ENCODE assay signal across 9 mouse cellular contexts in the genomic region with DNA sequence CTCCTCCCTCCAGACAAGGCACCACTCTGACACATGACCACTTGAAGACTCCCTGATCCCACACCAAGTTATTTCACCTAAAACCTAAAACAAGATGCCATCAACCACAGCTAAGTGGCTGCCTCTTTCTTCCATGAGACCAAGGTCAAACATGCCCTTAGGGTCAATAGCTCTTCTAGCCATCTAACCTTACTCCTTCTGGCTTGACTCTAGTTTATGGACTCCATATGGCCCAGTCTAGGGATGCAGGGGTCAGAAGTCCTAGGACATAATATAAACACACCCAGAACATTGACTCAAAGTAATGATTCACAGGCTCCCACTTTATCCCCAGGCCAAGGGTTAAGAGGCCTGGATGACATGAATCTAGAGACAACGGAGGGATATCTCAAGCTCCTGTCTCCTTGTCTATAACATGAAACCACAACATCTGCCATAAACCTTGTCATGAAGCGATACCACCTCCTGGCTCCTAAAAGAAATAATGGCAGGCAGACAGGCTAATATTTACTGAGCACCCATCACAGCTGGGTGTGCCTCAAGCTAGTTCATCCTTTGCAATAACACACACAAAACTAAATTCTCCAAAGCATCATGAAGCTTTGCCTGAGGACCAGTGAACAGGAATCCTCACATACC.
A peak's percentile ranks its signal among the peaks of the same experiment; 100 is the strongest.
DNase-seq lines count a peak whose midpoint lies in the region; ATAC-seq and TF ChIP-seq lines count a peak whose summit lies in the region.
"Had no signal": no experiment of that assay in that cellular context is flagged by ENCODE, and none has a peak within 500 bp of the region (broad histone marks: within the 10 kb centered on the region; RNA-seq: fewer than 3 reads in every experiment).

No protein-coding gene starts in this region.

- TF ChIP-seq POLR2A in bone marrow, adult 2 months (IDR thresholded peaks at IDR 0.05; ENCODE audit: borderline replicate concordance, control insufficient read depth, low read depth, low read length): no peak

- peaks cover 2% of the 10 kb centered on the region; the same call in 1 of the 2 replicates for H3K36me3 ChIP-seq in hindbrain, embryonic 10.5 days
- no peaks in the 10 kb centered on the region for H3K36me3 ChIP-seq in hindbrain, embryonic 11.5 days (ENCODE audit: control insufficient read depth, insufficient read depth, low read length)
- H3K36me3 ChIP-seq in embryonic facial prominence, embryonic 10.5 days (replicated peaks): peaks cover 20% of the 10 kb centered on the region
- H3K36me3 ChIP-seq in liver, embryonic 11.5 days (ENCODE audit: control insufficient read depth, insufficient read depth, low read length): no peaks in the 10 kb centered on the region; the same call in 1 of the 2 replicates

- no peak overlapping the region for H3K4me3 ChIP-seq in hindbrain, embryonic 10.5 days
- no peak overlapping the region for H3K4me3 ChIP-seq in hindbrain, embryonic 11.5 days (ENCODE audit: low read depth, low read length)
- peak overlapping the region; percentile 14 for H3K4me3 ChIP-seq in bone marrow, adult 2 months (replicated peaks; ENCODE audit: control insufficient read depth, low read depth, low read length)
- no peak overlapping the region for H3K4me3 ChIP-seq in embryonic facial prominence, embryonic 10.5 days
- H3K4me3 ChIP-seq in liver, embryonic 11.5 days (ENCODE audit: low read depth, low read length): peak overlapping the region; percentile 18
- H3K4me3 ChIP-seq: forebrain, embryonic 13.5 days had no signal

- 77% methylated on average over 2 of the region's 2 CpGs for WGBS in hindbrain, embryonic 10.5 days
- 73% methylated on average over 2 of the region's 2 CpGs for WGBS in hindbrain, embryonic 11.5 days
- WGBS in bone marrow, adult 2 months: 62% methylated on average over 2 of the region's 2 CpGs
- 54% methylated on average over 2 of the region's 2 CpGs for WGBS in embryonic facial prominence, embryonic 10.5 days
- 29% methylated on average over 2 of the region's 2 CpGs for WGBS in liver, embryonic 11.5 days

- H3K27me3 ChIP-seq in hindbrain, embryonic 10.5 days (ENCODE audit: insufficient read depth, poor library complexity, severe bottlenecking): no peaks in the 10 kb centered on the region
- H3K27me3 ChIP-seq in hindbrain, embryonic 11.5 days (ENCODE audit: control insufficient read depth, insufficient read depth, low read length): no peaks in the 10 kb centered on the region
- H3K27me3 ChIP-seq in embryonic facial prominence, embryonic 10.5 days (replicated peaks; ENCODE audit: low read depth, poor library complexity, severe bottlenecking): no peaks in the 10 kb centered on the region
- no peaks in the 10 kb centered on the region for H3K27me3 ChIP-seq in liver, embryonic 11.5 days (replicated peaks; ENCODE audit: control insufficient read depth, insufficient read depth, low read length)
- H3K27me3 ChIP-seq: forebrain, embryonic 13.5 days had no signal

- no peak overlapping the region for H3K9ac ChIP-seq in hindbrain, embryonic 11.5 days (ENCODE audit: low read depth, low read length)
- peak overlapping the region; percentile 5; the same call in 1 of the 2 replicates for H3K9ac ChIP-seq in liver, embryonic 11.5 days (ENCODE audit: low read depth, low read length)
- H3K9ac ChIP-seq: forebrain, embryonic 13.5 days had no signal

- H3K9me3 ChIP-seq in hindbrain, embryonic 10.5 days: no peaks in the 10 kb centered on the region
- no peaks in the 10 kb centered on the region for H3K9me3 ChIP-seq in hindbrain, embryonic 11.5 days (ENCODE audit: control insufficient read depth, low read length)
- no peaks in the 10 kb centered on the region for H3K9me3 ChIP-seq in embryonic facial prominence, embryonic 10.5 days
- no peaks in the 10 kb centered on the region for H3K9me3 ChIP-seq in liver, embryonic 11.5 days (ENCODE audit: control insufficient read depth, low read length)
- H3K9me3 ChIP-seq: forebrain, embryonic 13.5 days had no signal

- peak overlapping the region; percentile 69; the same call in 1 of the 2 replicates for H3K27ac ChIP-seq in hindbrain, embryonic 10.5 days
- H3K27ac ChIP-seq in hindbrain, embryonic 11.5 days (ENCODE audit: low read depth, low read length): no peak overlapping the region
- H3K27ac ChIP-seq in bone marrow, adult 2 months (ENCODE audit: control insufficient read depth, insufficient read depth, low read depth, low read length, poor library complexity): peak overlapping the region; percentile 20
- peak overlapping the region; percentile 83 for H3K27ac ChIP-seq in embryonic facial prominence, embryonic 10.5 days (replicated peaks)
- H3K27ac ChIP-seq in liver, embryonic 11.5 days (ENCODE audit: low read depth, low read length): peak overlapping the region; percentile 32; the same call in 1 of the 2 replicates
- H3K27ac ChIP-seq: forebrain, embryonic 13.5 days had no signal

- H3K4me1 ChIP-seq in hindbrain, embryonic 10.5 days (replicated peaks): peaks cover 47% of the 10 kb centered on the region
- H3K4me1 ChIP-seq in hindbrain, embryonic 11.5 days (replicated peaks; ENCODE audit: control insufficient read depth, insufficient read depth, low read length): peaks cover 4% of the 10 kb centered on the region; the same call in 1 of the 2 replicates
- peaks cover 2% of the 10 kb centered on the region; the same call in 1 of the 2 replicates for H3K4me1 ChIP-seq in bone marrow, adult 2 months (ENCODE audit: control insufficient read depth, insufficient read depth, low read length)
- peaks cover 55% of the 10 kb centered on the region for H3K4me1 ChIP-seq in embryonic facial prominence, embryonic 10.5 days
- H3K4me1 ChIP-seq in liver, embryonic 11.5 days (replicated peaks; ENCODE audit: control insufficient read depth, insufficient read depth, low read length): peaks cover 38% of the 10 kb centered on the region

- no peak for TF ChIP-seq CTCF in bone marrow, adult 2 months (IDR thresholded peaks at IDR 0.05; ENCODE audit: control insufficient read depth, insufficient read depth, low read length)

- DNase-seq in hindbrain, embryonic 10.5 days (ENCODE audit: low spot score): no peak
- DNase-seq in hindbrain, embryonic 11.5 days (ENCODE audit: low spot score): no peak
- no peak for DNase-seq in embryonic facial prominence, embryonic 10.5 days (ENCODE audit: low spot score)
- DNase-seq in liver, embryonic 11.5 days (ENCODE audit: low spot score): no peak
- DNase-seq in adrenal gland, adult 2 months: no peak
- no peak for DNase-seq in left cerebral cortex, adult 8-10 months (ENCODE audit: low spot score in 2 of 2)

- H3K4me2 ChIP-seq in hindbrain, embryonic 11.5 days (replicated peaks; ENCODE audit: low read depth, low read length): no peak overlapping the region
- peak overlapping the region; percentile 46 for H3K4me2 ChIP-seq in liver, embryonic 11.5 days
- H3K4me2 ChIP-seq: forebrain, embryonic 13.5 days had no signal

- ATAC-seq in hindbrain, embryonic 11.5 days (ENCODE audit: low FRiP score): no peak
- ATAC-seq in liver, embryonic 11.5 days (replicated peaks; ENCODE audit: low FRiP score): no peak
- no peak for ATAC-seq in cerebellum, adult (ENCODE audit: insufficient number of reproducible peaks, low FRiP score, low TSS enrichment)
- ATAC-seq: forebrain, embryonic 13.5 days had no signal

Comparison
In these comparisons a context has a peak if more than half of its experiments do, and no peak if none do; other contexts are left out.
1. H3K4me3 ChIP-seq: peak in bone marrow, adult 2 months (single experiment) and liver, embryonic 11.5 days (single experiment); none in hindbrain, embryonic 10.5 days (single experiment), hindbrain, embryonic 11.5 days (single experiment) and embryonic facial prominence, embryonic 10.5 days (single experiment).